Mouse (Mus musculus) liver, postnatal 0 days (tissue): ENCODE measurements at regions not wholly inside any gene's neighbourhood (a gene's known extent, or its start where the extent isn't known, plus 50 kb on each side); places are given as distances from the start of the nearest gene placed in this dataset.

Source experiments
- CTCF ChIP-seq: sonication (generic); IDR thresholded peaks from 2 replicates; pipeline ENCODE4 v1.5.1; 2016; ENCODE audit warnings: antibody characterized with exemption, low read depth
- EP300 ChIP-seq: IDR thresholded peaks from 2 replicates; pipeline ENCODE4 v1.6.1; 2016; ENCODE audit warnings: antibody characterized with exemption, low read depth, mild to moderate bottlenecking

DNA sequence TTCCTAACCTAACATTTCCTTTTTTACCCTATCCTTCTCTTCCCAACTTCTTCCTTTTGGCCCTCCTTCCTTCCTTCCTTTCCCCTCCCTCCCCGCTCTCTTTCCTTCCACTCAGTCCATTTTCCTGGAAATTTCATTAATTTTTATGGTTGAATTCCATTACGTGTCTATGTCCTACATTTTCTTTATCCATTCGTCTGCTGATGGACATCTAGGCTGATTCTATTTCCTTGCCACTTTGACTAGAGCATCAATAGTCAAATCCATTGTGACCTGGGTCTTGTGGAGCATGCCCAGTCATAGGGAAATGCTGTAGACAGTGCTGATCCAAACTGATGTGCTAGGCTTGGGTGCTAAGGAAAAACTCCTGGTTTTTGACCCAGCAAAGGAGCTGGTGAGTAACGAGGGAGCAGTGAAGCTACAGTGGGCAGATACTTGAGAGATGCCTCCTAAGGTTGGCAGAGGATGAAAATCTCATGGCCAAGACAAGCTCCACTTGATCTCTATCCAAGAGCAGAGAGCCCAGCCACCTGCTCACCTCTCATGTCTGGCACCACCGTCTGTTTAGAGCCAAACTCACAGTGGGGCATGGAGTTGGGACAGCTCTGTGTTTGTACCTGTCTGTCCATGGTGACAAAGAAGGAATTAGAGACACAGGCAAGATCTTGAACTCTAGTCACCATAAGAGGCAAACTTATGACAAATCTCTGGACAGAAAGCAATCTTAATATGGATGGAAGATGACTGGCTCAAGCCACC is 57.7 kb upstream of the Kctd3 start:
- TF ChIP-seq CTCF (no peak), EP300 (no peak)
